Mouse (Mus musculus) common myeloid progenitor, adult 5-6 weeks (primary cell): ENCODE results near the gene Slc6a21. TPM values are rescaled to one million over a fixed set of nuclear protein-coding genes. Genes with fewer than 3 reads are reported as not detected.

Source experiments
- total RNA-seq: library from RNA; stranded (forward); fragments of 200-1000, 187-1606 nt; gene quantifications from 2 replicates; pipeline ENCODE4 v1.2.3, GENCODE M21; 2017

Slc6a21 gene
- total RNA-seq, 1 experiment from 2014 or later, result not detected

Other genes with a start within 250 kb of the Slc6a21 start
- gene Prr12, start 224.6 kb upstream of the Slc6a21 start, total RNA-seq, result 2.2 and 7.5 TPM in 2 replicates
- gene Nosip, start 215.1 kb upstream of the Slc6a21 start, total RNA-seq, result 66.0 and 71.2 TPM in 2 replicates
- gene Prrg2, start 214.8 kb upstream of the Slc6a21 start, total RNA-seq, result 3.4 and 3.8 TPM in 2 replicates
- gene Rcn3, start 185.3 kb upstream of the Slc6a21 start, total RNA-seq, result 23.2 and 37.1 TPM in 2 replicates
- 4.0 and 4.7 TPM in 2 replicates for gene Fcgrt, start 173.7 kb upstream of the Slc6a21 start, total RNA-seq
- 1,473 and 1,910 TPM in 2 replicates for gene Rps11, start 153.1 kb upstream of the Slc6a21 start, total RNA-seq
- 3,242 and 3,932 TPM in 2 replicates for gene Rpl13a, start 148.8 kb upstream of the Slc6a21 start, total RNA-seq
- not detected in 2 replicates for gene Gm45713, start 141.3 kb upstream of the Slc6a21 start, total RNA-seq
- 5.8 and 13.0 TPM in 2 replicates for gene Flt3l, start 141.1 kb upstream of the Slc6a21 start, total RNA-seq
- 35.2 and 59.8 TPM in 2 replicates for gene Pih1d1, start 123.2 kb upstream of the Slc6a21 start, total RNA-seq
- 32.2 and 37.9 TPM in 2 replicates for gene Aldh16a1, start 122.9 kb upstream of the Slc6a21 start, total RNA-seq
- gene Slc17a7, start 113.6 kb upstream of the Slc6a21 start, total RNA-seq, result not detected in 2 replicates
- not detected in 2 replicates for gene Gfy, start 97.9 kb upstream of the Slc6a21 start, total RNA-seq
- gene Pth2, start 96.5 kb upstream of the Slc6a21 start, total RNA-seq, result not detected in 2 replicates
- gene Ccdc155, start 72.6 kb upstream of the Slc6a21 start, total RNA-seq, result 0.18 and 2.0 TPM in 2 replicates
- gene Dkkl1, start 65.4 kb upstream of the Slc6a21 start, total RNA-seq, result 6.7 and 17.4 TPM in 2 replicates
- 0.55 and 0.87 TPM in 2 replicates for gene Tead2, start 61.8 kb upstream of the Slc6a21 start, total RNA-seq
- gene Cd37, start 38.4 kb upstream of the Slc6a21 start, total RNA-seq, result 28.9 and 41.4 TPM in 2 replicates
- gene Slc6a16, start 36.4 kb upstream of the Slc6a21 start, total RNA-seq, result not detected in 2 replicates
- 3.1 and 3.4 TPM in 2 replicates for gene Trpm4, start 56.3 kb downstream of the Slc6a21 start, total RNA-seq
- 0.41 TPM in 1 of 2 replicates, not detected in the other for gene Hrc, start 57.8 kb downstream of the Slc6a21 start, total RNA-seq
- not detected in 2 replicates for gene Ppfia3, start 89.5 kb downstream of the Slc6a21 start, total RNA-seq
- 1.9 TPM in 1 of 2 replicates, not detected in the other for gene Lin7b, start 93.1 kb downstream of the Slc6a21 start, total RNA-seq
- gene Snrnp70, start 118.2 kb downstream of the Slc6a21 start, total RNA-seq, result 451 and 564 TPM in 2 replicates
- not detected in 2 replicates for gene Kcna7, start 128.1 kb downstream of the Slc6a21 start, total RNA-seq
- not detected in 2 replicates for gene Ntf5, start 136.2 kb downstream of the Slc6a21 start, total RNA-seq
- not detected in 2 replicates for gene Lhb, start 143.3 kb downstream of the Slc6a21 start, total RNA-seq
- 6.2 and 7.5 TPM in 2 replicates for gene Gys1, start 157.3 kb downstream of the Slc6a21 start, total RNA-seq
- gene Ruvbl2, start 160.6 kb downstream of the Slc6a21 start, total RNA-seq, result 149 and 177 TPM in 2 replicates
- 650 and 699 TPM in 2 replicates for gene Ftl1, start 182.4 kb downstream of the Slc6a21 start, total RNA-seq
- 34.0 and 35.6 TPM in 2 replicates for gene Bax, start 189.4 kb downstream of the Slc6a21 start, total RNA-seq
- gene Tulp2, start 204.4 kb downstream of the Slc6a21 start, total RNA-seq, result not detected in 2 replicates
- not detected in 2 replicates for gene Gm45808, start 209.3 kb downstream of the Slc6a21 start, total RNA-seq
- 11.8 and 13.4 TPM in 2 replicates for gene Dhdh, start 211.3 kb downstream of the Slc6a21 start, total RNA-seq
- 296 and 342 TPM in 2 replicates for gene Nucb1, start 232.9 kb downstream of the Slc6a21 start, total RNA-seq
- gene Ppp1r15a, start 248.8 kb downstream of the Slc6a21 start, total RNA-seq, result 122 and 193 TPM in 2 replicates
- gene Plekha4, start 248.8 kb downstream of the Slc6a21 start, total RNA-seq, result not detected in 2 replicates